In the genomic region with DNA sequence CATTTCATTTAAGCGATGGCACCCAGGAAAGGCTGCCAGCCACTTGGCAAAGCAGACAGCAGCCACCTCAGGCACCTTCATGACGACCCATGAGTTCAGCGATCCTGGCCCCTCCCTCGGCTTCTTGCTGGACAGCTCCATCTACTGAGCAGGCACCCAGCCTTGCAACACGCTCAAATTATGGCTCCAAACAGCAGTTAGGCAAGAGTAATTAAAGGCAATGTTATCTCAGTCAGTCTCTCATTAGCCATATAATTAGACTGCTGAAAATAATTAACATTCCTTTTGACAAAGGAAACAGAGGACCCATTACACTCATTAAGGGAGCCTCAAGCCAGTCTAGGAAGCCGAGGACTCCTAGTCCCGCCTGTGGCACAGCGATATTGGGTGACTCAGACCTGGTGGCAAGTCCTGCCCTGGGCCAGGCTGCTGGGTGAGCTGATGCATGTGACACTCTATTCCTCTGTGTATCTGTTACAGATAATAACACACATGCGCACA, we compare ENCODE assay signal across 10 mouse cellular contexts. TPM values are rescaled to one million over a fixed set of nuclear protein-coding genes. Genes with fewer than 3 reads are reported as not detected.
DNase-seq lines count a peak whose midpoint lies in the region; ATAC-seq and TF ChIP-seq lines count a peak whose summit lies in the region.
"Had no signal": no experiment of that assay in that cellular context is flagged by ENCODE, and none has a peak within 500 bp of the region (broad histone marks: within the 10 kb centered on the region; RNA-seq: fewer than 3 reads in every experiment).

No protein-coding gene starts in this region.

- no peaks in the 10 kb centered on the region for H3K27me3 ChIP-seq in embryonic facial prominence, embryonic 14.5 days (replicated peaks; ENCODE audit: control insufficient read depth, insufficient read depth, low read length)
- no peaks in the 10 kb centered on the region for H3K27me3 ChIP-seq in embryonic facial prominence, embryonic 10.5 days (replicated peaks; ENCODE audit: low read depth, poor library complexity, severe bottlenecking)
- no peaks in the 10 kb centered on the region for H3K27me3 ChIP-seq in lung, embryonic 14.5 days (ENCODE audit: insufficient read depth, low read length)
- H3K27me3 ChIP-seq in myocyte (ENCODE audit: control insufficient read depth, insufficient read depth, insufficient read length), result peaks cover 17% of the 10 kb centered on the region
- H3K27me3 ChIP-seq: heart, embryonic 15.5 days; liver, embryonic 15.5 days had no signal

- 49% methylated on average over 9 of the region's 9 CpGs for WGBS in embryonic facial prominence, embryonic 14.5 days
- 50% methylated on average over 9 of the region's 9 CpGs for WGBS in embryonic facial prominence, embryonic 10.5 days
- WGBS in lung, embryonic 14.5 days, result 61% methylated on average over 9 of the region's 9 CpGs

- H3K4me1 ChIP-seq in embryonic facial prominence, embryonic 14.5 days (ENCODE audit: control insufficient read depth, insufficient read depth, low read length), result 0 out of 2 replicates have a peak, but pooled peaks cover 4% of the 10 kb centered on the region
- H3K4me1 ChIP-seq in embryonic facial prominence, embryonic 10.5 days, result peaks cover 5% of the 10 kb centered on the region; the same call in 1 of the 2 replicates
- no peaks in the 10 kb centered on the region for H3K4me1 ChIP-seq in lung, embryonic 14.5 days (ENCODE audit: insufficient read depth)

- no peak for DNase-seq in embryonic facial prominence, embryonic 14.5 days (ENCODE audit: low spot score)
- no peak for DNase-seq in embryonic facial prominence, embryonic 10.5 days (ENCODE audit: low spot score)
- DNase-seq in lung, embryonic 14.5 days, result peak; percentile 13
- no peak for DNase-seq in lung, postnatal 4 days
- DNase-seq in cerebellum, postnatal 10 days, result peak; percentile 68 to 76
- no peak for DNase-seq in urinary bladder, postnatal 36 days (ENCODE audit: low spot score in 2 of 2)
- no peak for DNase-seq in ovary, postnatal 14 days (ENCODE audit: low spot score)

- no peak overlapping the region for H3K27ac ChIP-seq in embryonic facial prominence, embryonic 14.5 days (replicated peaks; ENCODE audit: low read depth, low read length)
- H3K27ac ChIP-seq in embryonic facial prominence, embryonic 10.5 days (replicated peaks), result no peak overlapping the region
- no peak overlapping the region for H3K27ac ChIP-seq in lung, embryonic 14.5 days (ENCODE audit: low read depth)
- H3K27ac ChIP-seq: heart, embryonic 15.5 days; liver, embryonic 15.5 days had no signal

- no peaks in the 10 kb centered on the region for H3K9me3 ChIP-seq in embryonic facial prominence, embryonic 14.5 days (ENCODE audit: control insufficient read depth, low read length)
- no peaks in the 10 kb centered on the region for H3K9me3 ChIP-seq in embryonic facial prominence, embryonic 10.5 days
- no peaks in the 10 kb centered on the region for H3K9me3 ChIP-seq in lung, embryonic 14.5 days (ENCODE audit: low read depth, low read length)
- H3K9me3 ChIP-seq: heart, embryonic 15.5 days; liver, embryonic 15.5 days had no signal

- H3K4me2 ChIP-seq in embryonic facial prominence, embryonic 14.5 days (ENCODE audit: low read depth, low read length), result no peak overlapping the region
- no peak overlapping the region for H3K4me2 ChIP-seq in lung, embryonic 14.5 days
- H3K4me2 ChIP-seq in myocyte (ENCODE audit: low read depth), result no peak overlapping the region
- H3K4me2 ChIP-seq: heart, embryonic 15.5 days; liver, embryonic 15.5 days had no signal

- no peak overlapping the region for H3K9ac ChIP-seq in embryonic facial prominence, embryonic 14.5 days (ENCODE audit: low read depth, low read length)
- H3K9ac ChIP-seq in lung, embryonic 14.5 days, result no peak overlapping the region
- H3K9ac ChIP-seq: heart, embryonic 15.5 days; liver, embryonic 15.5 days had no signal

- no peak for TF ChIP-seq CTCF in lung, embryonic 14.5 days (IDR thresholded peaks at IDR 0.05; ENCODE audit: low read depth)

- no peak overlapping the region for H3K4me3 ChIP-seq in embryonic facial prominence, embryonic 14.5 days (ENCODE audit: low read depth, low read length)
- no peak overlapping the region for H3K4me3 ChIP-seq in embryonic facial prominence, embryonic 10.5 days
- H3K4me3 ChIP-seq in lung, embryonic 14.5 days (ENCODE audit: low read depth, low read length), result no peak overlapping the region
- H3K4me3 ChIP-seq in myocyte, result no peak overlapping the region
- H3K4me3 ChIP-seq: heart, embryonic 15.5 days; liver, embryonic 15.5 days had no signal

- TF ChIP-seq POLR2A in myocyte (IDR thresholded peaks at IDR 0.05; ENCODE audit: insufficient read length, low read depth), result no peak

- no peaks in the 10 kb centered on the region for H3K36me3 ChIP-seq in embryonic facial prominence, embryonic 14.5 days (ENCODE audit: control insufficient read depth, insufficient read depth, low read length)
- no peaks in the 10 kb centered on the region for H3K36me3 ChIP-seq in embryonic facial prominence, embryonic 10.5 days (replicated peaks)
- H3K36me3 ChIP-seq in lung, embryonic 14.5 days (ENCODE audit: insufficient read depth), result no peaks in the 10 kb centered on the region
- no peaks in the 10 kb centered on the region for H3K36me3 ChIP-seq in myocyte (ENCODE audit: control insufficient read depth, insufficient read depth)
- H3K36me3 ChIP-seq: heart, embryonic 15.5 days; liver, embryonic 15.5 days had no signal

- peak; percentile 58 for ATAC-seq in embryonic facial prominence, embryonic 14.5 days (ENCODE audit: low read depth)
- no peak for ATAC-seq in lung, embryonic 14.5 days (ENCODE audit: insufficient read depth)

- no peaks in the 10 kb centered on the region for H3K79me2 ChIP-seq in myocyte (ENCODE audit: control insufficient read depth, insufficient read depth)

- H3ac ChIP-seq in myocyte (ENCODE audit: control insufficient read depth, insufficient read length), result no peak overlapping the region

TF ChIP-seq in myocyte, 11 proteins besides CTCF, POLR2A, EP300 and RAD21:
- TF ChIP-seq REST (IDR thresholded peaks at IDR 0.05; ENCODE audit: insufficient read depth, insufficient read length) (peak; percentile 51), MYOG (IDR thresholded peaks at IDR 0.05; ENCODE audit: control insufficient read depth in 1 of 3, insufficient read depth in 1 of 3, insufficient read length in 2 of 3, low read depth in 2 of 3) (no peak)
TF ChIP-seq in myocyte: peak in this region for 1.

RNA-seq across cellular contexts. Expression of gene Tmem229b, which starts 19.8 kb away (rescaled TPM):
- polyA plus RNA-seq in embryonic facial prominence, embryonic 14.5 days (2014; fragmentation: Nextera tagmentation; extraction: Ambion mirVana), result 8.1 and 9.5 TPM in 2 replicates
- polyA plus RNA-seq in embryonic facial prominence, embryonic 10.5 days (2016; fragmentation: Nextera tagmentation; extraction: Ambion mirVana), result 3.5 and 3.8 TPM in 2 replicates
- 5.6 and 5.7 TPM in 2 replicates for polyA plus RNA-seq in lung, embryonic 14.5 days (2014; fragmentation: Nextera tagmentation; extraction: Ambion mirVana)
- 2.9 TPM for polyA plus RNA-seq in myocyte (2012; fragmentation: generic; extraction: Trizol)

RNA-seq across cellular contexts. Expression of gene Plekhh1, which starts 41.3 kb away (rescaled TPM):
- 2.5 and 3.5 TPM in 2 replicates for polyA plus RNA-seq in embryonic facial prominence, embryonic 14.5 days (2014; fragmentation: Nextera tagmentation; extraction: Ambion mirVana)
- polyA plus RNA-seq in embryonic facial prominence, embryonic 10.5 days (2016; fragmentation: Nextera tagmentation; extraction: Ambion mirVana), result 4.3 and 5.9 TPM in 2 replicates
- 3.9 and 5.2 TPM in 2 replicates for polyA plus RNA-seq in lung, embryonic 14.5 days (2014; fragmentation: Nextera tagmentation; extraction: Ambion mirVana)
- 3.5 TPM for polyA plus RNA-seq in myocyte (2012; fragmentation: generic; extraction: Trizol)

Comparison
In these comparisons a context has a peak if more than half of its experiments do, and no peak if none do; other contexts are left out.
1. DNase-seq: peak in lung, embryonic 14.5 days (single experiment) and cerebellum, postnatal 10 days (2 of 2); none in embryonic facial prominence, embryonic 14.5 days (single experiment), embryonic facial prominence, embryonic 10.5 days (single experiment), lung, postnatal 4 days (0 of 2), urinary bladder, postnatal 36 days (0 of 2) and ovary, postnatal 14 days (single experiment).